Mouse (Mus musculus) C2C12 (cell line): ENCODE results near the gene Knstrn.

Experiments used
- CEBPB ChIP-seq: IDR thresholded peaks from one replicate; pipeline ENCODE4 v1.6.1; 2011; ENCODE audit warnings: low read depth, mild to moderate bottlenecking, control low read depth, moderate library complexity
- CTCF ChIP-seq: IDR thresholded peaks from one replicate; pipeline ENCODE4 v1.5.1; 2011; ENCODE audit not compliant: control insufficient read depth, insufficient read depth, insufficient read length
- MYOD1 ChIP-seq: IDR thresholded peaks from one replicate; pipeline ENCODE4 v1.6.1; 2011; ENCODE audit warnings: low read depth; ENCODE audit not compliant: control insufficient read depth, insufficient read length

GRCm38 (mm10) chr2:118813981-118814836, at the start of gene Knstrn:
- TF ChIP-seq CTCF (no peak), MYOD1 (no peak), CEBPB (no peak)
